Mouse (Mus musculus) liver (tissue): Measurements from ENCODE around the gene Stab2.

Source experiments
- DNase-seq: peaks from one replicate; pipeline ENCODE4 v3.0.0-alpha.2; 2020; ENCODE audit warnings: mixed read lengths

The Stab2 gene

DNA sequence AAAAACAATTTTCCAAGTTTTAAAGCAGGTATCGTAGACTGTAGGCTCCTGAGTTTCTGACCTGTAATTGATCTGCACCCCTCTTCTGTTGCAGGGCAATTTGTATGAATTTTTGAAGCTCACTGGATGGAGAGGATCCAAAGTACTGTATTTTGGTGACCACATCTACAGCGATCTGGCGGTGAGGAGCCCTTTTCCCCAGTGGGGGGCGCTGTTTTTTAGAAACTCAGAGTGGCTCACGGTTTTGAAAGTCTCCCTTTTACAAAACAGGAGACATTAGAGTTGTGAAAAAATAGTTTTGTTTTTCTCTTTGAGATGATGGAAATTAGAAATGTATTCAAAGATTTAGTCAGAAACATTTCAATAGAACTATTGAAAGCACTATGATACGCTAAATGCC, 183.7 kb downstream of the Stab2 start:
- DNase-seq: no peak

GRCm38 (mm10) chr10:86821014-86821413, 186.8 kb downstream of the Stab2 start:
- no peak for DNase-seq

GRCm38 (mm10) chr10:86819649-86820165, 188.1 kb downstream of the Stab2 start:
- DNase-seq: no peak

GRCm38 (mm10) chr10:86815133-86815532, 192.7 kb downstream of the Stab2 start:
- no peak for DNase-seq

- DNase-seq: no peak
These were observed 193.3 kb downstream of the Stab2 start for GRCm38 (mm10) chr10:86814292-86815131.

DNA sequence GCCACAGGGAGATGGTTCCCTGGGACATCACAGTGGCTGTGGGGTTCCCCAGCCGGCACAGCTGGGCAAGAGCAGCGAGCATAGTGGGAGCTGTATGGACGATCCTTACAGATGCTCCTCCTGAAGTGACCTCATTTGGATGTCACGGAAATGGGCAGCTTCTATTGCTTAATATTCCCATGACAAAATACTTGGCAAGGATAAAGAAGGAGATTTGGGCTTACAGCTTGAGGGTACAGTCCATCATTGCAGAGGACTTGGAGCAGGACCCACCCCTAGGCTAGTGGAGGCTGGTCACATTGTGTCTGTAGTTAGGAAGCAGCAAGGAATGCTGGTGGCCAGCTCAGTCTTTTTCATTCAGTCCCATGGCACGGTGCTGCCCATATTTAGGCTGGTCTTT, 197.2 kb downstream of the Stab2 start:
- DNase-seq: no peak

DNA sequence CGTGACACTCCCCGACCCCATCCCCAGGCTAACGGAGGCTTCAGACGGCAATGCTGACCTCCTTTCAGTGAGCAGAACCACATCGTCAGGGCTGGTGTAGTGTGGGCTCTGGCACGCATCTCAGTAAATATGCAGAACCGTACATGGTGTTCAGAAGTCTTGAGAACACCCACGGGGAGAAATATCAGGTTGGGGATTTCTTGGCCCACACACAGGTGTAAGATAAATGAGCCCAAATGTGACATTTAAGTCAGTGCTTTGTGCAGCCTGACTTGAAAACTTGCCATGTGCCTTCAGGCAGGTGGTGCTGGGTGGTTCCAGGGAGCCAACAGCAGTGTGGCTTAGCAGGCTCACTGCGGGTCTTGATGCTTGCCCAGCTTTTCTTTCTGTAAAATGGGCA, 197.8 kb downstream of the Stab2 start:
- DNase-seq: no peak

DNA sequence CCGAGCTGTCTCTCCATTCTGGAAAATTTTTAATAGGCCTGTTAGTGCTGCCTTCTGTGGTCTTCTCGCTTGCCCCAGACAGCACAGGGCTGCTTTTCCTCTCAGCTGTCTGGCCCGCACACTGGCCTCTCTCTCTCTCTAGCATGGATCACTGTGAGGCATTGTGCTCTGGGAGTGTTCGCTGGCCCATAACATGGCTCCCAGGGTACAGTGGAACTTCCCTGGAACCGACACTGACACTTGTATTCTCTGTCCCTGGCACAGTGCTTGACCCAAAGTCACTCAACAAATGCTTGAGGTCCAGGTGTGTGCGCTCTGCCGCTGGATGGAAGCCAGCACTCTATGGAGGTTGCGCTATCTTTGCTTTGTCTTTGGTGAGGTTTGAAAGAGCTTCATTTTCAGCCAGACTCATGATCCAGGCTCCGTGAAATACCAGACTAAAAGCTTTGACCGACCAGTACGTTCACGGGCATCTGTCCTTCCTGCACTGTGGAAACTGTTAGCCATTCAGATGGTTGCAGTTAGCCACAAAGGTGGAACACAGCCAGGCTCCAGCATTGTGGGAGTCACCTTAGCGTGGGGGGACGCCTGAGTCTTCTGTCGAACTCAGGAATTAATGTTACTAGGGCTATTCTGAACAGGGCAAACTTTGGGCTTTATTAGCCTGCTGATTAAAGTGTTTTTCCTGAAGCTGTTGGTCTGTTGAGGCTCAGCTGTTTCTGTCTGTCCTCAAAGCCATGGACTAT, 199.6 kb downstream of the Stab2 start:
- DNase-seq: no peak

GRCm38 (mm10) chr10:86807362-86807761, 200.5 kb downstream of the Stab2 start:
- no peak for DNase-seq

DNA sequence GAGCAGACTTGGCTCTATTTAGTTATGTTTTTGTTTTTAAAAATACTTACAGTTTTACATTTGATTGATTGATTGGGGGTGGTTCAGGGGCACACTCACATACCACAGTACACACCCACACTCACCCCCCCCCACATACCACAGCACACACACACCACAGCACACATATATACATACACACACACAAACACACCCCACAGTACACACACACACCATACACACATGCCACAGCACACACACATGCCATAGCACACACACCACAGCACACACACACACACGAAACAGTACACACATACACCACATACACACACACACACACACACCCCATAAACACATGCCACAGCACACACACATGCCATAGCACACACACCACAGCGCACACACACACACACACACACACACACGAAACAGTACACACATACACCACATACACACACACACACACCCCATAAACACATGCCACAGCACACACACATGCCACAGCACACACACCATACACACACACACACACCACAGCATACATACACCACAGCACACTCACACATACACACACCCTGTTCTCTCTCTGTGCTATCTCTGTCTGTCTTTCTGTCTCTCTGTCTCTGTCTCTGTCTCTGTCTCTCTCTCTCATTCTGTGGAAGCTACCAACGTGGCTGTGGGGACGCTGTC, 211.6 kb downstream of the Stab2 start:
- DNase-seq: no peak

DNA sequence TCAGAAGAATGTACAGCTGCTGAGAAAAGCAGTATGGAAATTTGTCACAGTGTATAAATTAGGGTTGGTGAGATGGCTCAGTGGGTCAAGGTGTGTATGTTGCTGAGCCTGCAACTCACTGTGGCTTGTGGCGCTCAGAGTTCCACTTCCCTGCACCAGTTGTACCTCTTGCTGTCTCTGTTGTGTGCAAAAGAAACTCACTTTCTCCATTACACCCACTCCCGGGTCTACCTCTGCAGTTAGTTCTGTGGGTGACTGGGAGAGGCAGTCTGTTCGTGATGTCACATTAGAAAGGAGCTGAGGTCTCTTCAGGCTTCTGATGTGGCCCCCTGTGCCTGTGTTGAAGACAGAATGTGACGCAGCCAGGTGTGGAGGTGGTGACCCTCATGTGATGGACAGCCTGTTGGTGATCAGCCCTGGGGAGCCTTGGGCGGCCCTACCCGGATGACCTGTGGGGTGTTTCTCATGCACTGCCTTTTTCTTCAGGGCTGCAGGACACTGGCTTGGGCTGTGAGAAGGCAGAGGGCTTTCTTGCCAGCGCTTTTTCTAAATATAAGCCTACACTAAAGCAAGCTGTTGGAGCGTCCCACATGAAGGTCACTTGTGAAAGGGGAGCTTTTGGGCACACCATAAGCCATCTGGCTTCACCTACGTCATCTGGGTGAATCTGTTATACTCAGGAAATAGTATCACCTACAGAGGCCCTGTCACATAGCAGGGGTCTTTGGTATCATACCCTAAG, 212.9 kb downstream of the Stab2 start:
- DNase-seq: no peak

- DNase-seq: no peak
These were observed 213.6 kb downstream of the Stab2 start for GRCm38 (mm10) chr10:86794196-86794595.

DNA sequence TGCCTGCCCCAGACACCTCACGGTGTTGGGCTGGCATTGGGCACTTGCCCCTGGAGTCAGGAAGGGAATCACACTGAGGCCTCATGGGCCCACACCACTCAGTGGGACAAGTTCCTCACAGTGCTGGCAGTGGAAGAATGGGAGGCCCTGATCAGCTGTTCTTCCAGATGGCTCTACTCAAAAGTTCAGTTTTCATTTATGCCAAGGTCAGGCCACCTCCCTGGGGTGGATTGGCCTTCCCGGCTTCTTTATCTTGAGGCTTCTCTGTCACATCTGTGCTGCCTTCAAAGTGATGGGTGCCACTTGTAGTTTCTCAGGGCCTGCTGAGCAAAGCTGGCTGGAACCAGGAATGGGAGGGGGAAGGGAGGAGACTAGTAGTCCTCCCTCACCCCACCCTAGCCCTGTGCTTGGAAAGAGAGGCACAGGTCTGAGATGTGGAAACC, 214.3 kb downstream of the Stab2 start:
- DNase-seq: no peak

- no peak for DNase-seq
These were observed 216.2 kb downstream of the Stab2 start for GRCm38 (mm10) chr10:86791507-86792184.
